Mouse (Mus musculus): ENCODE measurements around the gene Krtap1-4.

The Krtap1-4 gene

GRCm38 (mm10) chr11:99547892-99548291, 35.6 kb downstream of the Krtap1-4 start:
- no peak for DNase-seq

DNA sequence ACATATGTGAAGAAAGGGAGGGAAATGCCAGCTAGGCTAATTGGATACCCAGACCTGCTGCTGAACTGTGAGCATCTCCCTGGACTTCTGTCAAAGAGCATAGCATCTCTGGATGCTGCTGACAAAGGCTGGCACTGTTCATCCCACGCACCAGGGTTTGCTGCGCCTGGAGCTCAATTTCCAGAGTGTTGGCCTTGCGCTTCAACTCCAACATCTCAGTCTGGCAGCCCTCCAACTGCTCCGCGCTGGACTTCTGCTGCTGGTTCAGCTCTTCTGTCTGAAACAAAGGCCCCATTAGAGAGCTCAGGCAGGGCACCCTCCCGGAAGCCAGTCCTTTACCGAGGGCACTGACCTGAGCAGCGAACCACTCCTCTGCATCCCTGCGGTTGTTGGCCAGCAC, 43.7 kb downstream of the Krtap1-4 start:
- DNase-seq: peak; percentile 73 to 77

All from cerebellum, postnatal 14 days (tissue).